Mouse (Mus musculus) layer of hippocampus, adult 8-10 months (tissue): ENCODE data around the gene Cep164. TPM values are rescaled to one million over a fixed set of nuclear protein-coding genes. Genes with fewer than 3 reads are reported as not detected.

Source experiments
- DNase-seq, 2 experiments: peaks; one replicate each; pipeline ENCODE4 v3.0.0; 2022; ENCODE audit warnings: low spot score in 2 of 2
- total RNA-seq, 4 experiments: library from RNA; stranded (reverse); gene quantifications; 2 replicates each; pipeline ENCODE4 v1.2.4; 2022

The Cep164 gene
- total RNA-seq, 4 experiments from 2014 or later, result 14.6 to 20.3 (median 17.8) TPM

- DNase-seq, result peak; percentile 89 to 91
Observed at GRCm38 (mm10) chr9:45838434-45839138, 10.1 kb upstream of the Cep164 start, which contains the start of gene Bace1. Bace1 (plus strand) TSS chr9:45838580.

GRCm38 (mm10) chr9:45838069-45838433 is 9.6 kb upstream of the Cep164 start:
- DNase-seq, result no peak

GRCm38 (mm10) chr9:45833461-45833860 is 5.0 kb upstream of the Cep164 start:
- no peak for DNase-seq

- no peak for DNase-seq
Observed at GRCm38 (mm10) chr9:45832898-45833297, 4.4 kb upstream of the Cep164 start.

GRCm38 (mm10) chr9:45829107-45829506 is 616 bp upstream of the Cep164 start:
- peak in 1 of 2 experiments; percentile 76 for DNase-seq

GRCm38 (mm10) chr9:45827663-45828290 is 714 bp downstream of the Cep164 start:
- no peak for DNase-seq

GRCm38 (mm10) chr9:45818406-45819011 is 10.0 kb downstream of the Cep164 start:
- no peak for DNase-seq

GRCm38 (mm10) chr9:45815525-45815924 is 13.0 kb downstream of the Cep164 start:
- DNase-seq, result no peak

GRCm38 (mm10) chr9:45815113-45815512 is 13.4 kb downstream of the Cep164 start:
- peak in 1 of 2 experiments; percentile 44 for DNase-seq

- no peak for DNase-seq
Observed at GRCm38 (mm10) chr9:45811946-45812345, 16.5 kb downstream of the Cep164 start.

GRCm38 (mm10) chr9:45807761-45808160 is 20.7 kb downstream of the Cep164 start:
- DNase-seq, result no peak

- no peak for DNase-seq
Observed at GRCm38 (mm10) chr9:45807337-45807736, 21.2 kb downstream of the Cep164 start.

- no peak for DNase-seq
Observed at GRCm38 (mm10) chr9:45806847-45807246, 21.6 kb downstream of the Cep164 start.

GRCm38 (mm10) chr9:45803070-45803774 is 25.3 kb downstream of the Cep164 start:
- DNase-seq, result no peak

GRCm38 (mm10) chr9:45799402-45799801 is 29.1 kb downstream of the Cep164 start:
- DNase-seq, result peak; percentile 58 to 60

- DNase-seq, result peak in 1 of 2 experiments; percentile 38
Observed at GRCm38 (mm10) chr9:45798467-45799164, 29.9 kb downstream of the Cep164 start.

- DNase-seq, result no peak
Observed at GRCm38 (mm10) chr9:45797271-45797670, 31.2 kb downstream of the Cep164 start.

- no peak for DNase-seq
Observed at GRCm38 (mm10) chr9:45795722-45796121, 32.8 kb downstream of the Cep164 start.

GRCm38 (mm10) chr9:45793697-45794096 is 34.8 kb downstream of the Cep164 start:
- no peak for DNase-seq

GRCm38 (mm10) chr9:45792235-45792634 is 36.3 kb downstream of the Cep164 start:
- no peak for DNase-seq

- DNase-seq, result no peak
Observed at GRCm38 (mm10) chr9:45791456-45792142, 36.9 kb downstream of the Cep164 start.
